Mouse (Mus musculus) megakaryocyte-erythroid progenitor cell, adult 5 weeks (primary cell): ENCODE results near the gene 4933427D14Rik. TPM values are rescaled to one million over a fixed set of nuclear protein-coding genes. Genes with fewer than 3 reads are reported as not detected.

Experiments used
- polyA plus RNA-seq: library from polyadenylated mRNA; stranded (reverse); fragments of >175 nt; gene quantifications from 2 replicates; pipeline ENCODE4 v1.2.3, GENCODE M21; 2012

4933427D14Rik gene
- polyA plus RNA-seq: 2.5 and 3.0 TPM in 2 replicates

DNA sequence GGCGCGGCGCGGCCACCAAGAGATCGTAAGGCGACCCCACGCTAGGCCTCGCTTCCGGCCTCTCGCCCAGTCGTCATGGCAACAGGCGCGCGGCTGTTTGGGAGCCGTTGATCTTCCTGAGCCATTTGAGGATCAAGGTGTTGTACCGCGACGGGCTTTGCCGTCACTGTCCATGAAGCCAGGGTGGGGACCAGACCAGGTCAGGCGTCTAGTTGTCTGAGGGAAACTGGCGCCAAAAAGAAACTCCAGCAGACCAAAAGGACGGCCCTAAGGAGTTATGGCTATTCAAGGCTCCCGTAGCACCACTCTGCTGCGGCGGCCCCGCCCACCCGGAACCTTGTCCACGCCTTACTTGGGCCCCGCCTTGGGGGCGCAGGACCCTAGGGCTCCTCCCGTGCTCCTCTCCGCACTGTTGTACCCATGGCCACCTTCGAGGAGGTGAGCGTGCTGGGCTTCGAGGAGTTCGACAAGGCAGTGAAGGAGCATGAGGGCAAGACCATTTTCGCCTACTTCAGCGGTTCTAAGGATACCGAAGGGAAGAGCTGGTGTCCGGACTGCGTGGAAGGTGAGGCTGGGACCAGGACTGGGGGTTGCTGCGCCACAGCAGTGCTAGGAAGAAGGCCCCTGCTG, at the start of gene 4933427D14Rik, which contains the start of gene Txndc17:
Gene 4933427D14Rik (minus strand): TSS at position 256 of the 630 bp plus-strand sequence.
Gene Txndc17 (plus strand): TSS at position 344 of the 630 bp plus-strand sequence.

GRCm38 (mm10) chr11:72215410-72215797, 8.1 kb upstream of the 4933427D14Rik start, which contains the start of gene Med31:
Med31 (minus strand) TSS chr11:72215592.

GRCm38 (mm10) chr11:72206341-72207203, 687 bp downstream of the 4933427D14Rik start, which contains the start of gene Gm43951:
Gm43951 (minus strand) TSS chr11:72206840.

GRCm38 (mm10) chr11:72135383-72136158, 71.7 kb downstream of the 4933427D14Rik start, which contains the start of gene Pitpnm3:
Pitpnm3 (minus strand) TSS chr11:72135778.

Other genes with a start within 250 kb of the 4933427D14Rik start
- 0.39 and 0.55 TPM in 2 replicates for gene Aipl1, start 169.9 kb downstream of the 4933427D14Rik start, polyA plus RNA-seq
- 18.6 and 24.1 TPM in 2 replicates for gene Pimreg, start 165.4 kb downstream of the 4933427D14Rik start, polyA plus RNA-seq
- not detected in 2 replicates for gene Pitpnm3, start 71.7 kb downstream of the 4933427D14Rik start, polyA plus RNA-seq
- 0.12 and 0.52 TPM in 2 replicates for gene Gm43951, start 619 bp downstream of the 4933427D14Rik start, polyA plus RNA-seq
- gene Txndc17, start 88 bp upstream of the 4933427D14Rik start, polyA plus RNA-seq: 23.9 and 31.2 TPM in 2 replicates
- gene Med31, start 8.1 kb upstream of the 4933427D14Rik start, polyA plus RNA-seq: 0.78 and 1.3 TPM in 2 replicates
- gene Slc13a5, start 59.8 kb upstream of the 4933427D14Rik start, polyA plus RNA-seq: not detected in 2 replicates
- gene Xaf1, start 94.2 kb upstream of the 4933427D14Rik start, polyA plus RNA-seq: 0.88 and 2.0 TPM in 2 replicates
- not detected in 2 replicates for gene Fbxo39, start 107.0 kb upstream of the 4933427D14Rik start, polyA plus RNA-seq
- gene Tekt1, start 155.0 kb upstream of the 4933427D14Rik start, polyA plus RNA-seq: 0.04 TPM in 1 of 2 replicates, not detected in the other
- 1.1 and 1.3 TPM in 2 replicates for gene Smtnl2, start 204.3 kb upstream of the 4933427D14Rik start, polyA plus RNA-seq
- not detected in 2 replicates for gene Ggt6, start 228.1 kb upstream of the 4933427D14Rik start, polyA plus RNA-seq
- 139 and 185 TPM in 2 replicates for gene Mybbp1a, start 233.9 kb upstream of the 4933427D14Rik start, polyA plus RNA-seq